Mouse (Mus musculus) megakaryocyte-erythroid progenitor cell, adult 5-6 weeks (primary cell): Measurements from ENCODE around the gene Yme1l1. TPM values are rescaled to one million over a fixed set of nuclear protein-coding genes. Genes with fewer than 3 reads are reported as not detected.

Experiments used
- ATAC-seq: replicated peaks from 2 replicates; pipeline ENCODE4 v1.8.0; 2016; ENCODE audit warnings: mild to moderate bottlenecking, inconsistent platforms; ENCODE audit not compliant: severe bottlenecking, poor library complexity, low FRiP score, low TSS enrichment
- total RNA-seq, 2 experiments: library from RNA; stranded (forward) in 1 of 2; stranded (reverse) in 1 of 2; fragments of 200-1000, 215-1000 nt in 1 of 2; fragments of >200 nt in 1 of 2; fragmentation: Nextera tagmentation in 1 of 2; gene quantifications; 2 replicates each; pipeline ENCODE4 v1.2.3; 2014 to 2017

Gene Yme1l1
- total RNA-seq (2014; fragmentation: Nextera tagmentation) = 58.0 and 85.1 TPM in 2 replicates
- 95.1 and 133 TPM in 2 replicates for total RNA-seq (2017)

DNA sequence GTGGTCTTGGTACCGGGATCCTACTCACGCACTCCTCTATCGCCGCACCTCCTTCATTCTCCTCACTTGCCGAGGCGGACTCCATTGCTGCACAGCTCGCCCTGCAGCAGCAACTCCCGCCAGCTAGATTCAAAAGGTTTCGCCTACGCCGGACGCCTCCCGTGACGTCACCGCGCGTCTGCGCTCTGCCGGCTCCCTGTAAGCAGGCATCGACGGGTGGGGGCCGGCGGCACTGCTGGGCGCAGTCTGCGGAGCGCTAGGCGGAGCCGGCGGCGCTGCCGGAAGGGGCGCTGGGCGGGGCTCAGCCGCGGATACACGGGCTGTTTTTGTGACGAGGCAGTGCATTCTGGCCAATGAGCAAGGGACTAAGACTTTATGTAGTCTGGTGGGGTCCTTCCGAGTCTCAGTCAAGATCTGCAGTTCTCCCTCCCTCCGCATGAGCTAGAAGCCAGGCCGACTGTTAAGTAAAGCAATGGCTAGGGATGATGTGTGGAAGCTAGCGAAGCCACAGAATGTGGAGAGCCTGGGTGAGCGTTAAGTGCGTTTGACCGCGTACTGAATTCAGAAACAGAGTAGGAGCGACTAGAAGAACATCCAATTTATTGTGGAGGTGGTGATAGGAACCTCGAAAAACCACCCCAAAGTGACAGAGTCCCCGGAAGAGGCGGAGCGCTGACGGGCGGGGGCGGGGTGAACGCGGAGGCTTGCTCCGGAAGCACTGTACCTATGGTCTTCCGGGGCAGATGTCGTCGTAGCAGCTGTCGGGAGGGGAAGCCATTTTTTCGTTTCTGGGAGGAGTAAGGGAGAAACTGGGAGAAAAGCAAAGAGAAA is at the start of gene Yme1l1, which contains the start of gene Mastl:
Yme1l1 (plus strand) TSS at position 593 of the 831 bp plus-strand sequence.
Mastl (minus strand) TSS at position 248 of the 831 bp plus-strand sequence.
- ATAC-seq = peak; percentile 90

DNA sequence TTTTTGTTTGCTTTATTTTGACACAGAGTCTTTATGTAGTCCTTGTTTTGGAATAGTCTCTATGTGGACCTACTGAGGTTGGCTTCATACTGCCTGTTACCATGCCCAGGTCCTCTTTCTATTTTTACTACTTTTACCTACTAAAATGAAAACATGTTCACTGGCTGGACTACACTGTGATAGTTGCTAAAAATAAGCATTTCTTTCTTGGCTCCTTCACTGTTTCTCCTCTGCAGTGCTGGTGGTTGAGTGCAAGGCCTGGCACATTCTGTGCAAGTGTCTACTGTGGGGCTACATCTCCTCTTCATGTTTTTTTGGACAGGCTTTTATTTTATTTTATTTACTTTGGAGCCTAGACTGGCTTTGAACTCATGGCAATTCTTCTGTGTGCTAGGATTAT is 36.6 kb upstream of the Yme1l1 start:
- ATAC-seq = no peak

DNA sequence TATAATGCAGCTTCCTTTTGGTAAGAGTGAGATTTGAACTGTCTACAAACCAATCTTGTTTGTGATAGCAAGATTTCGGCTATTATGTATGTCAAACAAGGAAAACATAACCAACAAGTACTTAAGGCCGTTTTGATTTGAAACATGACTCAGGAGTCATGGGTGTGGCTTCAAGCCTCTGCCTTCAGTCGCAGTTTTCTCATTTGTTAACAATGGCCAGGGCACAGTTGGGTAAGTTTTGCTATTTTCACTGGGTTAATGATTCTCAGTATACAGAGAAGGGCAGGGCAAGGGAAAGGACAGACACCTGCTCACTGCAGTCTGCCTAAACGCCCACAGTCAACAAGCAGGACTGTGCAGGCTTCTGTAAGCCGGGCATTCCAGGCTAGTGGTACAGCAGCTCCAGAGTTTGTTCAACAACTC is 959 bp upstream of the Yme1l1 start:
- ATAC-seq = peak; percentile 24

DNA sequence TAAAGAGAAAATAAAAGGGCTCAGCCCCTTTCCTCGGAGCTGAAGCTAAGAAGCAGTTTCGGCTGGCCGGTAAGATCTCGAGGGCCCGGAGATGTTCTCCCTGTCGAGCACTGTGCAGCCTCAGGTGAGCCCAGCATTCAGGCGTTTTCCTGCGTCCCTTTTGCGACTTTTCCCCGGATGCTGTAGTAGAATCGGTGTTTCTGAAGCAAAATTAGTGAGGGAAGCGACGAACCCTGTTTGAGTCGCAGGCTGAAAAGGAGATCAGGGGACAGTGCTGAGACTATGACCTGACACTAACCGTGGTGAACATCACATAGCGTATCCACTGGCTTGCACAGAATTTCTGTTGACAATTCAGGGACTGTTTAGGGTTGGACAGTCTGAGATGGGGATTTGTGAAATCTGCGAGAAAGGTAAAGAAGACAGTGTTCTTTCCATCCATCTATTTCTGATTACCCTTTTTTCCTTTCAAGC is 476 bp downstream of the Yme1l1 start:
- peak; percentile 62 for ATAC-seq

DNA sequence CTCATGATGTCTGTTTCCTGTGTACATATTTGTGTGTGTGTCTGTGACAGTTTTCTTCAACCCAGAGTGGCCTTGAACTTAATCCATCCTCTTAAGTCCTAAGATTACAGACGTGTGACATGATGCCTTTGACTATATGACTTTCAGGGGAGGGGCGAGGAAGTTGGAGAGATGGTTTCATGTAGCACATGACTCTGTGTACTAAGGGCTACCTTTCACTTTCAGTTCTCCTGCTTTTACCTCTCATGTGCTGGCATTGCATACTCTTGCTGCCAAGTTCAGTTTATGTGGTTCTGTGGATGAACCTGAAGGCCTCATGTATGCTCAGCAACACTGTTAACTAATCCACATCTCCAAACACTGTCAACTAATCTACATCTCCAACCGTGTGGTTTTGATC is 16.1 kb downstream of the Yme1l1 start:
- ATAC-seq = no peak

DNA sequence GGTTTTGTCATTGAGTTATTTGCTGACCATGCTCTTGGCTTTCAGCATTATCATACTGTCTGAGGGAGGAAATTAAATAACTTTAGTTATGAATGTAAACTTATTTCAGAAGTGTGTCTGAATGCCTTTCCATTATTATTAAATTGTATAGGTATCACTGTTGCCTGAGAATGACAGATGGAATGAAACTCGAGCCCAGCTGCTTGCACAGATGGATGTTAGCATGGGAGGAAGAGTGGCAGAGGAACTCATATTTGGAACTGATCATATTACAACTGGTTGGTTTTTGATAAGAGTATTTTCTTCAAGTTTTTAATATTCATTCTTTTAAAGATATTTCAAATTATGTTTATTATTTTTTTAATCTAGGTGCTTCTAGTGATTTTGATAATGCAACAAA is 38.2 kb downstream of the Yme1l1 start:
- ATAC-seq = no peak

DNA sequence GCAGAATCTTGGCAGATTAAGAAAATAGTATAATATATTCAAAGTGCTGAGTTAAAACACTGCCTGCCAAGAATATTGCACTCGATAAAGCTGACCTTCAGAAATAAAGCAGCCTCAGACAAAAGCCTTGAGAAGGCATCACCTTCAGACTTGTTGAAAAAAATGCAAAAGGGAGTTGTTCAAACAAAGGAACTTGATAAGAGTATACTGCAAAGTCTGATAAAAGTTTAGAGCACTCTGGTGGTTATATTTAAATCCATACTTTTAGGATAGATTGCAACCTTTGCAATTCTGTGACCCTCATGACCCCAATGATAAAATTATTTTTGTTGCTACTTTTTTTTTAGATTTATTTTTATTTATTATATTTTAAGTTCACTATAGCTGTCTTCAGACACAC is 44.9 kb downstream of the Yme1l1 start:
- ATAC-seq = peak; percentile 85

DNA sequence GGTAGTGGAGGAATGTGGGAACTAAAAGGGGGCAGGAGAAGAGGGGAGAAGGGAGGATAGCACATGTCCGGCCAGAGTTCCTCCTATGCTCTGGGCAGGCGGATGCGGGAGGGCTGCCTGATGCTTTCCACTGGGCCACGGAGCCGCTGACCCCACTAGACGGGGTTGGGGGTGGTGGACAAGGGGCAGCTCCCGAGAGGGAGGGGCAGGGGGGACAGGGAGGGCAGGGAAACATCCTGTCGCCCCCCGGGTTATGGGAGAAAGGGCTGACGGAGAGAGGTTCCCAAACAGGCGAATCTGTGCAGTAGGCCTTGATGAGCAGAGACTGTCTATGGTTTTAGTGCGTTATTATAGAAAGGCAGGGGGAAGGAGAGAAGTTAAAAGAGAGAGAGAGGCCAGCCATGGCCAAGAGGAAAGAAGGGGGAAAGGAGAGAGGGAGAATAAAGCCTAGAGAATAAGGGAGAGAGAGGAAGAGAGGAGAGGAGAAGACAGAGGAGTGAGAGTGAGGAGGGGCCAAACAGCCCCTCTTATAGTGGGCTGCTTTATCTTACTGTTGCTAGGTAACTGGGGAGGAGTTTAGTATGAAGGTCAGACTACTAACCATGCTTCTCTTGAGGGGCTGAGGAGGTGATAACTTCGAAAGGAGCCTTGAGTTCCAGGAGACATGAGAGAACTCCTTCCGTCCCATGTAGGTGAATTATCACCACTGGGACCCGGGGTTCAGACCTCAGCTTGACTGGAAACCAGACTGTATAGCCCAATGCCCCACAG is 46.9 kb downstream of the Yme1l1 start:
- ATAC-seq = no peak

DNA sequence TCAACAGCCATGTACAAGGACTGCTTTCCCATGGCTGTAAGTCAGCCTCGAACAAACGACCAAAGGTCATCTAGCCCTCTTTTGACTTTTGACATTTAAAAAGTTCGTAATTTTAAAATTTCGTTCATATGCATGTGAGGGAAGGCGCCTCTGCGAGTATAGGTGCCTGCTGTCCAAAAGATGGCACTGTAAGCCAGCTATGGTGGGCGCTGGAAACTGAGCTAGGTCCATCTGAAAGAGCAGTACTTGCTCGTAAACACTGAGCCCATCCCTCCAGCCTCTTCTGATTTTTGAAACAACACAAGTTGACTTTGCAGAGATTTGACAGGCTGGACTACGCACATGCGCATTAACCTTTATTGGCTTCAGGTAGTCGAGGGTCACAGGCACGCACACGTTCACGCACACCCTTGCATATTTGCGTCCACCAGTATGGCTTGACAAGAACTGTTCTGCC is 50.9 kb downstream of the Yme1l1 start, which contains the start of gene 4931423N10Rik:
4931423N10Rik (plus strand) TSS at position 407 of the 457 bp plus-strand sequence.
- ATAC-seq = no peak

DNA sequence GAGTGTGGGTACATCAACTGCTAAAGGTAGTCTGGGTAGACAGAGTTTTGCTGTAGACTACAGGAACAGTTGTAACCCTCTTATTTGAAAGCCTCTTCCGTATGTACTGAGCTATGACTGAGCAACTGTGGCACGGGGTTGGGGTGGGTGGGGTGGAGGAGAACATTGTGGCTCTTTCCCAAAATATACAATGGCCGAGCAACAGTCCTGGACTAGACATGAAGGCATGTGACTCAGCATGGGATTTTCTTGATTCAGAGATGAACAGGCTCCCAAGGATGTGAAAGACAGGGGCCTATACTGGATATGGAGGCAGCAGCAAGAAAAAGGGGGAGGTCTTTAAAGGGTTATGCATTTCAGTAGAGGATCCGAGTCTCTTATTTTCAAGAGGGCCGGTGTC is 57.5 kb downstream of the Yme1l1 start:
- no peak for ATAC-seq

DNA sequence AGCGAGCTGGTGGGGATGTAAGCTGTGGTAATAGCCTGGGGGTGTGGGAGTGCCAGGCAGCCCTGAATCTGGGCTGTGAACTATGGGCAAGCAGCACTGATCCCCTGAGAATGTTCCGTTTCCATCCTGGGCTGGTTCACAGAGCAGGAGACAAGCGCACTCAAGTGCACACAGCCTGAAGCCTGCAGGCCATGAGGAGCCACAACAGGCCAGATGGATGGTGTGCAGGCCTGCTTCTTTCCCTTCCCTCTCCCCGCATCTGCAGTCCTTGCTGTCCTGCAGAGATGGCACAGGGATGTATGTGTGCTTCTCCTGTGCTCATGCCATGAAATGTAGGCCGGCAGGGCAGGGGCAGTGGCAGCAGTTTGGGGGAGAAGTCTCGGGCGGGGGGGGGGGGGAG is 69.0 kb downstream of the Yme1l1 start:
- no peak for ATAC-seq

DNA sequence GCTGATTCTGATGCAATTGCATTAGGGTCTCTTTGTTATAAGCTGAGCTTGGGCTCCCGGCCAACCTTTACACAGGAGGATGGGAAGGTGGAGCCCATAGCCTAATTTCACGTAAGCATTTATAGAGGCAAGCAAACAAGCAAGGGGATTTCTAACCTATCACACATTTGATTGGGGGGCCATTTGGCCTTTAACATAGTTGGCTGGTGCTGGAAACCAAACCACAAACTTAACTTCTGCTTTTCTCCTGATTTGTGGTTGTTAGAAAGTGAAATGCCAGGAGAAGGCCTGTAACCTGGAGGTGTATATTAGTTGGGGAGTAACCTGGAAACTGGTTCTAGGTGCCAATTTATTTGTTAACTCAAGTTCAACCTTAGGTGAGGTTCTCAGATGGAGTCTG is 72.3 kb downstream of the Yme1l1 start:
- ATAC-seq = no peak

DNA sequence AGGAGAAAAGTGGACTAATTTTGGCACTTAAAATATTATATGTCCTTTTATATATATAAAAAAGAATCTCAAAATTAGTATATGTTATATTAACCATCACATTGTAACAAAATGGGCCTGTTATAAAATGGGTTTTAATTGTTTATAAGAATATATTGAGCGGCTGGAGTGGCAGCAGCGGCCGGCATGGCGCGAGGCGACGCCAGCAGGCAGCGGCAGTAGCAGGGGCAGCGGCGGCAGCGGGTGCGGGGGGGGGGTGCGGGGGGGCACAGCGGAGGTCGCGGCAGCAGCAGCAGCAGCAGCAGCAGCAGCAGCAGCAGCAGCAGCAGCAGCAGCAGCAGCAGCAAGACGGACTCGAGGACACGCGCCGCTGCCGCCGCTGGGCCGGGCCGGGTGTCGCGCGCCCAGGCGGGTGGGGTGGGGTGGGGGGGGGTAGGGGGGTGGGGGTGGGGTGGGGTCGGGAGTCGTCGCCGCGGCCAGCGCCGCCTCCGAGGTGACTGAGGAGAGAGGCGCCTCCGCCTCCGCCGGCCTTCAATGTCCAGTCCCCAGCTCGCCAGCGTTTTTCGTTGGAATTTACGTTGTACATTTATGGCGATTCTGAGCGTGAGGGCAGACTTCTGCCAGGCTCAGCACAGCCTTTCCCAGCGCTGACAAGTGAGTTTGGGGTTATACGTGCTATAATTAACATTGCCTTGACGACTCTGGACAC is 78.0 kb downstream of the Yme1l1 start:
- ATAC-seq = no peak

Other genes with a start within 250 kb of the Yme1l1 start
- gene Abi1, start 116.1 kb upstream of the Yme1l1 start, total RNA-seq (2014; fragmentation: Nextera tagmentation) = 49.1 and 70.0 TPM in 2 replicates
- 77.0 and 113 TPM in 2 replicates for gene Abi1, start 116.1 kb upstream of the Yme1l1 start, total RNA-seq (2017)
- 19.6 and 22.1 TPM in 2 replicates for gene Acbd5, start 88.2 kb upstream of the Yme1l1 start, total RNA-seq (2014; fragmentation: Nextera tagmentation)
- gene Acbd5, start 88.2 kb upstream of the Yme1l1 start, total RNA-seq (2017) = 19.0 and 22.7 TPM in 2 replicates
- gene Mastl, start 345 bp upstream of the Yme1l1 start, total RNA-seq (2014; fragmentation: Nextera tagmentation) = 8.0 and 11.6 TPM in 2 replicates
- gene Mastl, start 345 bp upstream of the Yme1l1 start, total RNA-seq (2017) = 10.0 and 13.6 TPM in 2 replicates
- gene 4931423N10Rik, start 51.1 kb downstream of the Yme1l1 start, total RNA-seq (2014; fragmentation: Nextera tagmentation) = not detected in 2 replicates
- not detected in 2 replicates for gene 4931423N10Rik, start 51.1 kb downstream of the Yme1l1 start, total RNA-seq (2017)
- not detected in 2 replicates for gene Nxph2, start 164.9 kb downstream of the Yme1l1 start, total RNA-seq (2014; fragmentation: Nextera tagmentation)
- gene Nxph2, start 164.9 kb downstream of the Yme1l1 start, total RNA-seq (2017) = not detected in 2 replicates